21 mouse cellular contexts compared by ENCODE assay signal in genomic region chr5:59947831-59948568, GRCm38 (mm10).
DNase-seq lines count a peak whose midpoint lies in the region; ATAC-seq and TF ChIP-seq lines count a peak whose summit lies in the region.
"Had no signal": no experiment of that assay in that cellular context is flagged by ENCODE, and none has a peak within 500 bp of the region (broad histone marks: within the 10 kb centered on the region; RNA-seq: fewer than 3 reads in every experiment).

No protein-coding gene starts in this region.

- no peaks in the 10 kb centered on the region for H3K27me3 ChIP-seq in hindbrain, embryonic 11.5 days (ENCODE audit: control insufficient read depth, insufficient read depth, low read length)
- no peaks in the 10 kb centered on the region for H3K27me3 ChIP-seq in hindbrain, embryonic 13.5 days
- H3K27me3 ChIP-seq in ES-Bruce4 (ENCODE audit: control insufficient read depth, insufficient read depth, low read length, poor library complexity, severe bottlenecking) = no peaks in the 10 kb centered on the region
- no peaks in the 10 kb centered on the region for H3K27me3 ChIP-seq in kidney, embryonic 16.5 days (ENCODE audit: insufficient read depth, low read length)
- no peaks in the 10 kb centered on the region for H3K27me3 ChIP-seq in midbrain, embryonic 16.5 days (ENCODE audit: control insufficient read depth, insufficient read depth, low read depth, low read length)
- H3K27me3 ChIP-seq: embryonic facial prominence, embryonic 12.5 days; forebrain, embryonic 13.5 days had no signal

- 92% methylated on average over 4 of the region's 4 CpGs for WGBS in hindbrain, embryonic 11.5 days
- WGBS in hindbrain, embryonic 13.5 days = 91% methylated on average over 4 of the region's 4 CpGs
- WGBS in kidney, embryonic 16.5 days = 91% methylated on average over 4 of the region's 4 CpGs
- 93% methylated on average over 4 of the region's 4 CpGs for WGBS in midbrain, embryonic 16.5 days

- TF ChIP-seq EP300 in ES-Bruce4 (IDR thresholded peaks at IDR 0.05; ENCODE audit: insufficient read depth, low read depth, low read length) = no peak

- no peaks in the 10 kb centered on the region for H3K36me3 ChIP-seq in hindbrain, embryonic 11.5 days (ENCODE audit: control insufficient read depth, insufficient read depth, low read length)
- H3K36me3 ChIP-seq in hindbrain, embryonic 13.5 days = no peaks in the 10 kb centered on the region
- no peaks in the 10 kb centered on the region for H3K36me3 ChIP-seq in ES-Bruce4 (ENCODE audit: control insufficient read depth, insufficient read depth, low read length, poor library complexity, severe bottlenecking)
- peaks cover 3% of the 10 kb centered on the region for H3K36me3 ChIP-seq in ES-E14 (ENCODE audit: control insufficient read depth, insufficient read depth, low read length, poor library complexity, severe bottlenecking)
- H3K36me3 ChIP-seq in kidney, embryonic 16.5 days (ENCODE audit: insufficient read depth, low read length) = no peaks in the 10 kb centered on the region
- no peaks in the 10 kb centered on the region for H3K36me3 ChIP-seq in midbrain, embryonic 16.5 days (ENCODE audit: control insufficient read depth, insufficient read depth, low read length)
- H3K36me3 ChIP-seq: embryonic facial prominence, embryonic 10.5 days; embryonic facial prominence, embryonic 12.5 days; forebrain, embryonic 10.5 days had no signal

- H3K4me2 ChIP-seq in hindbrain, embryonic 11.5 days (replicated peaks; ENCODE audit: low read depth, low read length) = no peak overlapping the region
- H3K4me2 ChIP-seq in hindbrain, embryonic 13.5 days = no peak overlapping the region
- no peak overlapping the region for H3K4me2 ChIP-seq in kidney, embryonic 16.5 days (replicated peaks; ENCODE audit: low read depth, low read length)
- no peak overlapping the region for H3K4me2 ChIP-seq in midbrain, embryonic 16.5 days (ENCODE audit: low read length)
- H3K4me2 ChIP-seq: embryonic facial prominence, embryonic 12.5 days; forebrain, embryonic 13.5 days had no signal

- no peak for TF ChIP-seq POLR2A in ES-Bruce4 (IDR thresholded peaks at IDR 0.05; ENCODE audit: insufficient read depth, low read length)

- no peaks in the 10 kb centered on the region for H3K9me3 ChIP-seq in hindbrain, embryonic 11.5 days (ENCODE audit: control insufficient read depth, low read length)
- H3K9me3 ChIP-seq in hindbrain, embryonic 13.5 days = no peaks in the 10 kb centered on the region
- H3K9me3 ChIP-seq in ES-Bruce4 (replicated peaks; ENCODE audit: control insufficient read depth, insufficient read depth, low read length, poor library complexity, severe bottlenecking) = peaks cover 5% of the 10 kb centered on the region; the same call in 1 of the 2 replicates
- no peaks in the 10 kb centered on the region for H3K9me3 ChIP-seq in ES-E14 (ENCODE audit: control insufficient read depth, insufficient read depth, low read depth, low read length)
- no peaks in the 10 kb centered on the region for H3K9me3 ChIP-seq in kidney, embryonic 16.5 days (ENCODE audit: low read length)
- no peaks in the 10 kb centered on the region for H3K9me3 ChIP-seq in midbrain, embryonic 16.5 days (replicated peaks; ENCODE audit: control insufficient read depth, low read length, poor library complexity, severe bottlenecking)
- H3K9me3 ChIP-seq: embryonic facial prominence, embryonic 10.5 days; embryonic facial prominence, embryonic 12.5 days; forebrain, embryonic 10.5 days; forebrain, embryonic 13.5 days had no signal

- in situ Hi-C loops in ES-E14 (cut with MboI; ENCODE audit: low sequenced_read_pairs in 2 of 2, unreplicated experiment in 2 of 2) = no loop called here

- peak; percentile 1 for DNase-seq in hindbrain, embryonic 11.5 days (ENCODE audit: low spot score)
- DNase-seq in ES-E14 (ENCODE audit: low read depth, low spot score) (no peak), ZHBTc4 (ENCODE audit: low read depth, low spot score) (peak; percentile 57)
- no peak for DNase-seq in adrenal gland, adult 18-20 months (ENCODE audit: low spot score in 2 of 2)
- DNase-seq: adrenal gland, adult 8-10 months; adrenal gland, postnatal 14 days; cerebellum, adult 11 months; cerebellum, adult 18-20 months; cerebellum, adult 9-10 months; cerebellum, postnatal 10 days; cerebellum, postnatal 25 days; gastrocnemius, adult 2 months had no signal

- H3K4me3 ChIP-seq in hindbrain, embryonic 11.5 days (ENCODE audit: low read depth, low read length) = no peak overlapping the region
- no peak overlapping the region for H3K4me3 ChIP-seq in hindbrain, embryonic 13.5 days
- no peak overlapping the region for H3K4me3 ChIP-seq in ES-Bruce4 (ENCODE audit: low read depth, low read length)
- H3K4me3 ChIP-seq in ES-E14 (ENCODE audit: insufficient read depth in 1 of 2, low read depth in 1 of 2, low read length in 2 of 2, poor library complexity in 1 of 2, severe bottlenecking in 1 of 2) = peak overlapping the region in 1 of 2 experiments; percentile 4; a peak in 1 of 4 replicates
- no peak overlapping the region for H3K4me3 ChIP-seq in kidney, embryonic 16.5 days (ENCODE audit: low read length)
- no peak overlapping the region for H3K4me3 ChIP-seq in midbrain, embryonic 16.5 days (ENCODE audit: low read depth, low read length)
- H3K4me3 ChIP-seq: embryonic facial prominence, embryonic 10.5 days; embryonic facial prominence, embryonic 12.5 days; forebrain, embryonic 10.5 days; forebrain, embryonic 13.5 days; gastrocnemius, adult 2 months had no signal

- H3K27ac ChIP-seq in hindbrain, embryonic 11.5 days (ENCODE audit: low read depth, low read length) = no peak overlapping the region
- no peak overlapping the region for H3K27ac ChIP-seq in hindbrain, embryonic 13.5 days
- H3K27ac ChIP-seq in ES-Bruce4 (ENCODE audit: insufficient read depth, low read length) = peak overlapping the region; percentile 98
- H3K27ac ChIP-seq in ES-E14 (ENCODE audit: insufficient read depth, low read depth, low read length, poor library complexity, severe bottlenecking) = peak overlapping the region; percentile 93; the same call in 1 of the 2 replicates
- no peak overlapping the region for H3K27ac ChIP-seq in kidney, embryonic 16.5 days (ENCODE audit: low read length)
- no peak overlapping the region for H3K27ac ChIP-seq in midbrain, embryonic 16.5 days (ENCODE audit: low read length)
- H3K27ac ChIP-seq: embryonic facial prominence, embryonic 10.5 days; embryonic facial prominence, embryonic 12.5 days; forebrain, embryonic 10.5 days; forebrain, embryonic 13.5 days; gastrocnemius, adult 2 months had no signal

- TF ChIP-seq CTCF in ES-Bruce4 (IDR thresholded peaks at IDR 0.05; ENCODE audit: low read depth, low read length) = no peak

- no peaks in the 10 kb centered on the region for H3K4me1 ChIP-seq in hindbrain, embryonic 11.5 days (replicated peaks; ENCODE audit: control insufficient read depth, insufficient read depth, low read length)
- no peaks in the 10 kb centered on the region for H3K4me1 ChIP-seq in hindbrain, embryonic 13.5 days (replicated peaks)
- peaks cover 2% of the 10 kb centered on the region for H3K4me1 ChIP-seq in ES-Bruce4 (ENCODE audit: control insufficient read depth, insufficient read depth, low read length)
- peaks cover 0 to 4% of the 10 kb centered on the region in 2 experiments; a peak in 2 of 4 replicates for H3K4me1 ChIP-seq in ES-E14 (ENCODE audit: control insufficient read depth in 2 of 2, insufficient read depth in 2 of 2, low read length in 2 of 2, poor library complexity in 1 of 2)
- no peaks in the 10 kb centered on the region for H3K4me1 ChIP-seq in kidney, embryonic 16.5 days (ENCODE audit: insufficient read depth, low read length)
- no peaks in the 10 kb centered on the region for H3K4me1 ChIP-seq in midbrain, embryonic 16.5 days (ENCODE audit: control insufficient read depth, insufficient read depth, low read length)
- H3K4me1 ChIP-seq: embryonic facial prominence, embryonic 10.5 days; embryonic facial prominence, embryonic 12.5 days; forebrain, embryonic 10.5 days; forebrain, embryonic 13.5 days had no signal

- no peak overlapping the region for H3K9ac ChIP-seq in hindbrain, embryonic 11.5 days (ENCODE audit: low read depth, low read length)
- H3K9ac ChIP-seq in hindbrain, embryonic 13.5 days = no peak overlapping the region
- H3K9ac ChIP-seq in ES-Bruce4 (ENCODE audit: low read depth, poor library complexity, severe bottlenecking) = 0 out of 2 replicates have a peak overlapping the region, but pooled peaks have one; percentile 26
- H3K9ac ChIP-seq in ES-E14 (ENCODE audit: insufficient read depth, low read depth, low read length, poor library complexity, severe bottlenecking) = peak overlapping the region; percentile 32; the same call in 1 of the 2 replicates
- H3K9ac ChIP-seq in kidney, embryonic 16.5 days (replicated peaks; ENCODE audit: low read length) = no peak overlapping the region
- H3K9ac ChIP-seq in midbrain, embryonic 16.5 days (ENCODE audit: low read depth, low read length) = no peak overlapping the region
- H3K9ac ChIP-seq: embryonic facial prominence, embryonic 12.5 days; forebrain, embryonic 13.5 days had no signal

- ATAC-seq in hindbrain, embryonic 11.5 days (ENCODE audit: low FRiP score) = no peak
- no peak for ATAC-seq in hindbrain, embryonic 13.5 days (ENCODE audit: low FRiP score)
- ATAC-seq in kidney, embryonic 16.5 days (ENCODE audit: low FRiP score, low TSS enrichment) = no peak
- ATAC-seq in midbrain, embryonic 16.5 days = no peak
- ATAC-seq: forebrain, embryonic 13.5 days; forebrain, embryonic 16.5 days had no signal

TF ChIP-seq in ES-E14, 5 proteins besides CTCF, POLR2A, EP300 and RAD21:
- TF ChIP-seq ZNF384 (IDR thresholded peaks at IDR 0.05; ENCODE audit: low read depth, low read length) (peak; percentile 93), MAFK (IDR thresholded peaks at IDR 0.05; ENCODE audit: insufficient read depth, low read depth, low read length) (no peak)
TF ChIP-seq in ES-E14: peak in this region for 1.

Comparison
In these comparisons a context has a peak if more than half of its experiments do, and no peak if none do; other contexts are left out.
1. DNase-seq: peak in hindbrain, embryonic 11.5 days (single experiment) and ZHBTc4 (single experiment); none in ES-E14 (single experiment) and adrenal gland, adult 18-20 months (0 of 2).
2. H3K27ac ChIP-seq: peak in ES-Bruce4 (single experiment) and ES-E14 (single experiment); none in hindbrain, embryonic 11.5 days (single experiment), hindbrain, embryonic 13.5 days (single experiment), kidney, embryonic 16.5 days (single experiment) and midbrain, embryonic 16.5 days (single experiment).
3. H3K9ac ChIP-seq: peak in ES-Bruce4 (single experiment) and ES-E14 (single experiment); none in hindbrain, embryonic 11.5 days (single experiment), hindbrain, embryonic 13.5 days (single experiment), kidney, embryonic 16.5 days (single experiment) and midbrain, embryonic 16.5 days (single experiment).